Mouse (Mus musculus) G1E (cell line): ENCODE data around the gene Klhl18. TPM values are rescaled to one million over a fixed set of nuclear protein-coding genes. Genes with fewer than 3 reads are reported as not detected.

ENCODE experiments used
- ATAC-seq: 2 replicates; pipeline ENCODE4 v1.8.0; 2016; ENCODE audit warnings: mild to moderate bottlenecking; ENCODE audit not compliant: insufficient number of reproducible peaks, poor library complexity, low FRiP score, severe bottlenecking; ENCODE audit errors: extremely low read depth
- DNase-seq: peaks from one replicate; pipeline ENCODE4 v3.0.0; 2012; ENCODE audit warnings: low spot score
- H3K27me3 ChIP-seq: 2 replicates; pipeline ENCODE4 v1.6.1; 2012; ENCODE audit warnings: mild to moderate bottlenecking, low read length, inconsistent platforms; ENCODE audit not compliant: insufficient read depth
- H3K36me3 ChIP-seq: replicated peaks from 2 replicates; pipeline ENCODE3; 2012; ENCODE audit warnings: mild to moderate bottlenecking, inconsistent platforms
- H3K4me1 ChIP-seq: 2 replicates; pipeline ENCODE4 v1.6.1; 2012; ENCODE audit warnings: low read depth, low read length, inconsistent platforms, mixed read lengths; ENCODE audit not compliant: insufficient read depth
- H3K4me3 ChIP-seq: 2 replicates; pipeline ENCODE4 v1.5.1; 2012; ENCODE audit warnings: low read depth, mild to moderate bottlenecking, inconsistent platforms, low read length, moderate library complexity, mixed read lengths
- H3K9me3 ChIP-seq: replicated peaks from 2 replicates; pipeline ENCODE4 v1.6.1; 2012; ENCODE audit warnings: inconsistent platforms
- CTCF ChIP-seq: IDR thresholded peaks from 2 replicates; pipeline ENCODE4 v1.5.1; 2012; ENCODE audit warnings: low read depth, low read length, inconsistent platforms, mixed read lengths
- GATA1 ChIP-seq: IDR thresholded peaks from 2 replicates; pipeline ENCODE4 v1.6.1; 2012; ENCODE audit warnings: borderline replicate concordance, low read length, inconsistent platforms, mixed read lengths
- GATA2 ChIP-seq: IDR thresholded peaks from 2 replicates; pipeline ENCODE4 v1.6.1; 2012; ENCODE audit warnings: low read depth, low read length, inconsistent platforms, borderline replicate concordance
- POLR2AphosphoS5 ChIP-seq: IDR thresholded peaks from 2 replicates; pipeline ENCODE4 v1.6.1; 2012; ENCODE audit warnings: low read depth, low read length, inconsistent platforms; ENCODE audit not compliant: insufficient replicate concordance
- TAL1 ChIP-seq: conservative IDR thresholded peaks from 2 replicates; pipeline ENCODE4 v1.6.1; 2012; ENCODE audit warnings: low read depth, low read length, inconsistent platforms, mixed read lengths
- polyA plus RNA-seq: library from polyadenylated mRNA; stranded (reverse); fragments of >175 nt; gene quantifications from 2 replicates; pipeline ENCODE4 v1.2.3, GENCODE M21; 2012
- total RNA-seq, 2 experiments: library from RNA; stranded (forward) in 1 of 2; stranded (reverse) in 1 of 2; fragments of 200-1000 nt in 1 of 2; fragments of >200 nt in 1 of 2; fragmentation: Nextera tagmentation in 1 of 2; gene quantifications; 2 replicates each; pipeline ENCODE4 v1.2.3; 2014 to 2017

The Klhl18 gene
- total RNA-seq (2014; fragmentation: Nextera tagmentation) (11.4 and 20.8 TPM in 2 replicates), total RNA-seq (2017) (6.3 and 6.5 TPM in 2 replicates), polyA plus RNA-seq (4.7 and 5.7 TPM in 2 replicates)

GRCm38 (mm10) chr9:110476124-110477091 is at the start of gene Klhl18, which contains the start of gene Kif9:
Gene Klhl18 (minus strand): TSS chr9:110476694.
Gene Kif9 (plus strand): TSS chr9:110476958.
- TF ChIP-seq POLR2AphosphoS5 (no peak), GATA2 (no peak), CTCF (no peak), TAL1 (no peak), GATA1 (no peak)
- peaks cover 19% of the 10 kb centered on the region for H3K36me3 ChIP-seq
- peak within 1 kb of the TSS; percentile 87 for H3K4me3 ChIP-seq
- peaks cover 24% of the 10 kb centered on the region for H3K4me1 ChIP-seq
- H3K27me3 ChIP-seq = no peaks in the 10 kb centered on the region
- peak; percentile 87 for ATAC-seq
- DNase-seq = peak; percentile 79
- H3K9me3 ChIP-seq = no peaks in the 10 kb centered on the region

- H3K9me3 ChIP-seq = no peaks in the 10 kb centered on the region
- peaks cover 25% of the 10 kb centered on the region for H3K4me1 ChIP-seq
- no peak for TF ChIP-seq CTCF
- DNase-seq (no peak), ATAC-seq (no peak)
- no peak overlapping the region for H3K4me3 ChIP-seq
- H3K27me3 ChIP-seq = peaks cover 3% of the 10 kb centered on the region; the same call in 1 of the 2 replicates
- no peaks in the 10 kb centered on the region for H3K36me3 ChIP-seq
Measured at GRCm38 (mm10) chr9:110525737-110526136, 49.2 kb upstream of the Klhl18 start.

GRCm38 (mm10) chr9:110490913-110491312 is 14.4 kb upstream of the Klhl18 start:
- Histone ChIP-seq H3K9me3 (peaks cover 8% of the 10 kb centered on the region), H3K4me1 (no peaks in the 10 kb centered on the region; the same call in 1 of the 2 replicates), H3K4me3 (no peak overlapping the region), H3K27me3 (peaks cover 21% of the 10 kb centered on the region), H3K36me3 (no peaks in the 10 kb centered on the region)
- ATAC-seq (no peak), DNase-seq (no peak)
- TF ChIP-seq GATA1 (no peak), TAL1 (no peak), GATA2 (no peak), CTCF (no peak), POLR2AphosphoS5 (no peak)

GRCm38 (mm10) chr9:110488841-110489240 is 12.3 kb upstream of the Klhl18 start:
- DNase-seq = no peak
- TF ChIP-seq TAL1 (no peak), POLR2AphosphoS5 (no peak), GATA2 (no peak), GATA1 (no peak), CTCF (no peak)
- H3K36me3 ChIP-seq = no peaks in the 10 kb centered on the region

GRCm38 (mm10) chr9:110478639-110479038 is 2.1 kb upstream of the Klhl18 start:
- no peak overlapping the region for H3K4me3 ChIP-seq
- H3K36me3 ChIP-seq = peaks cover 3% of the 10 kb centered on the region
- H3K9me3 ChIP-seq = no peaks in the 10 kb centered on the region
- ATAC-seq (no peak), DNase-seq (no peak)
- TF ChIP-seq CTCF = no peak
- no peak for TF ChIP-seq GATA2
- no peak for TF ChIP-seq GATA1
- no peak for TF ChIP-seq TAL1
- TF ChIP-seq POLR2AphosphoS5 = no peak
- H3K27me3 ChIP-seq = peaks cover 4% of the 10 kb centered on the region; the same call in 1 of the 2 replicates
- peaks cover 24% of the 10 kb centered on the region for H3K4me1 ChIP-seq

More at GRCm38 (mm10) chr9:110488841-110489240, 12.3 kb upstream of the Klhl18 start:
- Histone ChIP-seq H3K9me3 (peaks cover 8% of the 10 kb centered on the region), H3K4me3 (no peak overlapping the region), H3K4me1 (no peaks in the 10 kb centered on the region; the same call in 1 of the 2 replicates), H3K27me3 (peaks cover 33% of the 10 kb centered on the region)
- no peak for ATAC-seq

- ATAC-seq (no peak), DNase-seq (no peak)
- Histone ChIP-seq H3K4me3 (no peak overlapping the region; the same call in 1 of the 2 replicates), H3K4me1 (peaks cover 24% of the 10 kb centered on the region), H3K9me3 (no peaks in the 10 kb centered on the region), H3K36me3 (peaks cover 10% of the 10 kb centered on the region), H3K27me3 (no peaks in the 10 kb centered on the region)
- TF ChIP-seq GATA2 = no peak
- no peak for TF ChIP-seq POLR2AphosphoS5
- no peak for TF ChIP-seq TAL1
- TF ChIP-seq GATA1 = no peak
- TF ChIP-seq CTCF = no peak
Measured at GRCm38 (mm10) chr9:110477951-110478350, 1.5 kb upstream of the Klhl18 start.
